Mouse (Mus musculus): ENCODE measurements at regions not wholly inside any gene's neighbourhood (a gene's known extent, or its start where the extent isn't known, plus 50 kb on each side); places are given as distances from the start of the nearest gene placed in this dataset.
"Not testable (repeated sequence)": the region's sequence is repeated elsewhere in the genome, so short reads cannot be mapped to it uniquely, and the experiment has no call there.

GRCm38 (mm10) chr13:52250371-52250770 is 280.7 kb downstream of the Diras2 start:
- in situ Hi-C loops (cut with MboI; ENCODE audit: low pct_unique_long_range_greater_than_20kb) = loop anchor here (5.0 to 10.0 kb wide), 2 partner anchors 284 to 372 kb away; partner anchors contain the start of gene Diras2
- TF ChIP-seq CTCF (IDR thresholded peaks at IDR 0.05) = peak; percentile 53
- ChIA-PET CTCF (interaction anchor here (1.5 kb wide), 1 partner anchor 279 kb away, joined by 3 read pairs; no protein-coding TSS in a partner anchor), POLR2A (no interaction called here)
- no peak for DNase-seq (ENCODE audit: low read depth, low spot score)
- no peak for ATAC-seq
- H3K27me3 ChIP-seq = no peaks in the 10 kb centered on the region

- in situ Hi-C loops (cut with MboI; ENCODE audit: low pct_unique_long_range_greater_than_20kb) = loop anchor here (5.0 to 10.0 kb wide), 2 partner anchors 282 to 370 kb away; partner anchors contain the start of gene Diras2
- no peak for ATAC-seq
- no peak for TF ChIP-seq CTCF (IDR thresholded peaks at IDR 0.05)
- DNase-seq (ENCODE audit: low read depth, low spot score) = no peak
- POLR2A ChIA-PET = no interaction called here
- peaks cover 2% of the 10 kb centered on the region for H3K27me3 ChIP-seq
- CTCF ChIA-PET = interaction anchor here (1.2 to 3.1 kb wide), 4 partner anchors 11 to 377 kb away, joined by 5 to 23 read pairs (median 10); no protein-coding TSS in a partner anchor
Measured at GRCm38 (mm10) chr13:52252303-52252702, 278.8 kb downstream of the Diras2 start.

DNA sequence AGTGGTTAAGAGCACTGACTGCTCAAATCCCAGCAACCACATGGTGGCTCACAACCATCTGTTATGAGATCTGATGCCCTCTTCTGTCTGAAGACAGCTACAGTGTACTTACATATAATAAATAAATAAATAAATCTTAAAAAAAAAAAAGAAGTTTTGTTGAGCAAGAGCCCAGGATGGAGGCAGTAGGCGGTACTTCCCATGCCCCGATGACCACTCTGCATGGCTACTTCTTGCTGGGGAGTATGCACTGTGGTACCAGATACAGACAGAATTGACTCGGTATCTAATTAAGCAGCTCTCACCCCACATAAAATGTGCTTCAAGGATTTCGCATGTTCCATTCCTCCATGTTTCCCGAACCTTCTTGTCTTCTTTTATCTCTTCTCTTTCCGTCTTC is 278.4 kb downstream of the Diras2 start:
- in situ Hi-C loops (cut with MboI; ENCODE audit: low pct_unique_long_range_greater_than_20kb) = loop anchor here (5.0 to 10.0 kb wide), 2 partner anchors 282 to 370 kb away; partner anchors contain the start of gene Diras2
- DNase-seq (ENCODE audit: low read depth, low spot score) = not testable (repeated sequence)

DNA sequence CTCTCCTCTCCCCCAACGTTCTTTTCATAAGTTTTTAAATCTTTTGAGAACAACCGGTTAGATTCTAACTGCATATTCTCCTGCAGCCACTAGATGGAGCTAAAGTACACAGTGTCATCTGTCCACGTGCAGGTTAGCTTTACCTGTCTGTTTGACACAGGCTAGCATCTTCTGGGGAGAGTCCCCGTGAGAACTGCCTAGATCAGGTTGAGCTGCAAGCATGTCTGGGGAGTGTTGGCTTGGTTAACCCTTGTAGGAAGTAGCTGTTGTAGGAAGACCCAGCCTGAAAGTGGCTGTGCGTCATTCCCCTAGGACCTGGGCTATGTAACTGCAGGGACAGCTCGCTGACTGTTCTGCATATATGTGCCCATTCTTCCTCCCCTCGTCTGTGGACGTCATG is 277.9 kb downstream of the Diras2 start:
- TF ChIP-seq CTCF (IDR thresholded peaks at IDR 0.05) = peak; percentile 80
- ChIA-PET CTCF (interaction anchor here (0.7 to 3.1 kb wide), 26 partner anchors 12 to 430 kb away, joined by 3 to 23 read pairs (median 4); partner anchors contain the start of gene Diras2), POLR2A (no interaction called here)
- DNase-seq (ENCODE audit: low read depth, low spot score) (no peak), ATAC-seq (no peak)
- peaks cover 6% of the 10 kb centered on the region for H3K27me3 ChIP-seq
- in situ Hi-C loops (cut with MboI; ENCODE audit: low pct_unique_long_range_greater_than_20kb) = loop anchor here (5.0 to 10.0 kb wide), 2 partner anchors 282 to 369 kb away; partner anchors contain the start of gene Diras2

More for the DNA sequence above, 278.4 kb downstream of the Diras2 start:
- CTCF ChIA-PET = interaction anchor here (0.7 to 3.1 kb wide), 19 partner anchors 11 to 429 kb away, joined by 3 to 23 read pairs (median 5); no protein-coding TSS in a partner anchor
- ATAC-seq, H3K27me3 ChIP-seq, POLR2A ChIA-PET: not testable (repeated sequence)

DNA sequence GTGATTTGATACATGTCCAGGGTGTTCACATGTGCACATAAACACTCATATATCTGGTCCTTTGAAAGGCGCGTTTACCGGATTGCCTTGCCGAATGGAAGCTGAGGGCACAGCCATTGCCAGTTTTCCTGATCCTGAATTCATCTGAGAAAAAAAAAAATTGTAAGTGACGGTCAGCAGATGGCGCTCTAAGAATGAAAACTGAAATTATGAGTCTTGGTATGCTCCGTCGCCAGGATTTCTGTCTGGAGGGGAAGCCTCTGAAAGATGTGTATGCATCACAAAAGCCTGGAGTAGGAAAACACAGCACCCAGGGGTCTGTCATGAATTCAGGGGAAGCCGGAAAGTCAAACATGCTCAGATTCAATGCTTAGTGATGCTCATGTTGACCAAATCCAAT is 276.9 kb downstream of the Diras2 start:
- H3K27me3 ChIP-seq = peaks cover 6% of the 10 kb centered on the region
- peak; percentile 58 for TF ChIP-seq CTCF (IDR thresholded peaks at IDR 0.05)
- DNase-seq (ENCODE audit: low read depth, low spot score) = no peak
- no peak for ATAC-seq
- ChIA-PET CTCF (interaction anchor here (1.0 to 3.1 kb wide), 19 partner anchors 13 to 414 kb away, joined by 3 to 23 read pairs (median 4); partner anchors contain the start of gene Diras2), POLR2A (interaction anchor here (0.6 kb wide), 2 partner anchors 43 to 381 kb away, joined by 3 to 4 read pairs; no protein-coding TSS in a partner anchor)
- in situ Hi-C loops (cut with MboI; ENCODE audit: low pct_unique_long_range_greater_than_20kb) = loop anchor here (5.0 to 10.0 kb wide), 2 partner anchors 281 to 368 kb away; partner anchors contain the start of gene Diras2

DNA sequence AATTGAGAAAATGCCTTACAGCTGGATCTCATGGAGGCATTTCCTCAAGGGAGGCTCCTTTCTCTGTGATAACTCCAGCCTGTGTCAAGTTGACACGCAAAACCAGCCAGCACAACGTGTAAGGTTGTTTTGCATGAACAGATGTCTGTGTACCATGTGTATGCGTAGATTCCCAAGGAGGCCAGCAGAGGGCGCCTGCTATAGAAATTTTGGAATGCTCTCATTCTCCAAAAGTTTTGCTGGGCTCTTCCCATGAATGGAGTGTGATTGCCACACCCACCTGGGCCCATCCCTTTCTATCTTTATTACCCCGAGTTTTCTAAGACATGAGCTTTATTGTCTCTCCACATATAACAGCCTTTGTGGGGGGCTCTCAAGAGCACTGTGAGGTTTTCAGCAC is 275.4 kb downstream of the Diras2 start:
- peaks cover 6% of the 10 kb centered on the region for H3K27me3 ChIP-seq
- peak; percentile 69 for TF ChIP-seq CTCF (IDR thresholded peaks at IDR 0.05)
- ATAC-seq (no peak), DNase-seq (ENCODE audit: low read depth, low spot score) (no peak)
- ChIA-PET POLR2A (no interaction called here), CTCF (interaction anchor here (0.9 to 2.6 kb wide), 5 partner anchors 275 to 372 kb away, joined by 3 to 22 read pairs (median 4); partner anchors contain the start of gene Diras2)
- in situ Hi-C loops (cut with MboI; ENCODE audit: low pct_unique_long_range_greater_than_20kb) = loop anchor here (10.0 kb wide), 1 partner anchor 279 kb away; the partner anchor contains the start of gene Diras2

DNA sequence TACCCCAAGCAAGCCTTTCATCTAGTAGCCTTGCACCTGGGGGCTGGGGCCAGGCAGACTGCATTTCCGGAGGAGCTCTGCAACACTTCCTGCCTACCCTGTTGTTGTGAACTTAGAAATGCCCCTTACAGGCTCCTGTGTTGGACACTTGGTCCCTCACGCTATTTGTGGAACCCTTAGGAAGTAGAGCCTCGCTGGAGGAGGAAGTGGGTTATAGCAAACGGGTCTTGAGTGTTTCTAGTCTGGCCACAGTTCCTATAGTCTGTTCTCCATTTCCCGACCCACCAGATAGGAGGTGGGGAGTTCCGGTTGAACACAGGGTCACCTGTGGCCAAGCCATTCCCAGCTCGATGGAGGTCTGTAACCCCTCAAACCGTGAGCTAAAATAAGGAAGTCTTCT is 272.7 kb downstream of the Diras2 start:
- DNase-seq (ENCODE audit: low read depth, low spot score) (no peak), ATAC-seq (no peak)
- TF ChIP-seq CTCF (IDR thresholded peaks at IDR 0.05) = no peak
- ChIA-PET CTCF (no interaction called here), POLR2A (no interaction called here)
- in situ Hi-C loops (cut with MboI; ENCODE audit: low pct_unique_long_range_greater_than_20kb) = loop anchor here (10.0 kb wide), 1 partner anchor 276 kb away; the partner anchor contains the start of gene Diras2
- H3K27me3 ChIP-seq = peaks cover 13% of the 10 kb centered on the region

DNA sequence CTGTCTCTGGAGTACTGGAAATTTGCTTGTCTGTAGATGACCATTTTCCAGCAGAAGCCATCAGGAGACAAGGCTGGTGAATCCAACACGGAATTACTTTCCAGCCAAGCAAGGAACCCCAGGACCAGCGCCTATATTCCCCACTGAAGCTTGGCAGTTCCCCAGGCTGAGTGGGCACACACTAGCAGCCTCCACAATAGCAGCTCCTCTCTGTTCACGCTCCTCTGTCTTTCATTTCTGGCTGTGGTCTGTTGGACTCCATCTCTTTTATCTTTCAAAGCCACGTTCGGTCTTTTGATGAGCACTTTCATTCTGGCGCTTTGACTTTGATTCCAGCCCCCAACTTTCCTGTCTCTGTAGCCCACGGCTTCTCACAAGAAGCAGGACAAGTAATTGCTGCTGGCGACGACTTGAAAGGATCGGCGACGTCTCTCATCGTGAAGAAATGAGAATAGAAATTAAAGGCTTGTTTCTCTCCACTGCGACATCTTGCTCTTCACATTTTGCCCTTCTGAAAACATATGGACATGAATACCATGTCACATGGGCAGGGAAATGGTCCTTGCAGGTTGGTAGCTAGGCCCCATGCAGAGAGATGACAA is 268.0 kb downstream of the Diras2 start:
- peaks cover 25% of the 10 kb centered on the region for H3K27me3 ChIP-seq
- ChIA-PET POLR2A (no interaction called here), CTCF (no interaction called here)
- TF ChIP-seq CTCF (IDR thresholded peaks at IDR 0.05) = no peak
- ATAC-seq (no peak), DNase-seq (ENCODE audit: low read depth, low spot score) (no peak)
- in situ Hi-C loops (cut with MboI; ENCODE audit: low pct_unique_long_range_greater_than_20kb) = no loop called here

DNA sequence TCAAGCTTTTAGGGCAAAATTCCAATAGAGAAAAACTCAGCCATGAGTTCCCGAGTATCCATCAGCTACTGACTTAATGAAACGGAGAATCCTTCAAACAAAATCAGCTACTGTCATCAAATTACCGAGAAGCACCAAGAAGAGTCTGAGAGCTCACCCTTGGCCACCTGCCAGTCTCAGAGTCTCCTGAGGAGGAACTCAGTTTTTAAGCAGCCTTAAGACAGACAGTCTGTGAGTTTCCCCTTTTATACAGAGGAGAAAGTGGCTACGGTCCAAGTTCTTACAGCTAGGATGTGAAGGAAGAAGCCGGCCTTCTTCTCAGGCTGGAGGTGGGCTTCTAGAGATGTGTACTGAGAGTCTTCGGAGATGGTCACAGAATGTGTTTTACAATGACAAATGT is 262.8 kb downstream of the Diras2 start:
- ChIA-PET POLR2A (no interaction called here), CTCF (interaction anchor here (1.5 kb wide), 1 partner anchor 14 kb away, joined by 3 read pairs; no protein-coding TSS in a partner anchor)
- ATAC-seq (no peak), DNase-seq (ENCODE audit: low read depth, low spot score) (no peak)
- no peak for TF ChIP-seq CTCF (IDR thresholded peaks at IDR 0.05)
- peaks cover 34% of the 10 kb centered on the region for H3K27me3 ChIP-seq
- in situ Hi-C loops (cut with MboI; ENCODE audit: low pct_unique_long_range_greater_than_20kb) = no loop called here

DNA sequence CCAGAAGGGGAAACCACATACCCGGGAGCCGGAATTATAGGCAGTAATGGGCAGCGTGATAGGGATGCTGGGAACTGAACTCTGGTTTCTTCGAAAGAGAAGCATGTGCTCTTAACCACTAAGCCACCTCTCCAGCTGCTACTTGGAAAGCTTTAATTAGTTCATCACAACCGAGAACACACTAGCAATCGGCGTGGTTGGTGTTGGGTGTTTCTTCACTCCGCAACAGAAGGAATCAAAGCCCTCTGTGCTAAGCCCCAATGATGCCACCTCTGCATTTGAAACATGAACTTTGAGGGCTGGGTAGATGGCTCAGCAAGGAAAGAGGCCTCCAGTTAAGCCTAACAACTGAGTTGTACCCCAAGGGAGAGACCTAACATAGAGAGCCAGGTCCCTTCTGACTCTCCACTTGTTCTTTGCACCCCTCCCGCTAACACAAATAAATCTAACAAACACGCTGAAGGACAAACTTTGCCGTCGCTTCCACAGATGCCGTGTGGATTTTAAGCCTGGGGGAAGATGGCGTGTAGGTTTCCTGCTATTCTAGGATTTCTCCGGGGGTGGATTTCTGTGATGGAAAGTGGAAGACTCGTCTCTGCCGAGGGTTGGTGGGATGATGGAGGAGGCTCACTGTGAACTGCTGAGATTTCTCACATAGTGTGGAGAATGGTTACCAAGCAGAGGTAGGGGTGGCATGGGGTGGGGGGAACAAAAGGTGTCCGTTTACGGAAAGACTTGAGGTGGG is 257.4 kb downstream of the Diras2 start:
- POLR2A ChIA-PET = interaction anchor here (0.5 kb wide), 1 partner anchor 1394 kb away, joined by 3 read pairs; no protein-coding TSS in a partner anchor
- in situ Hi-C loops (cut with MboI; ENCODE audit: low pct_unique_long_range_greater_than_20kb) = no loop called here
- CTCF ChIA-PET = no interaction called here
- peaks cover 9% of the 10 kb centered on the region for H3K27me3 ChIP-seq
- ATAC-seq = no peak
- TF ChIP-seq CTCF (IDR thresholded peaks at IDR 0.05) = no peak
- DNase-seq (ENCODE audit: low read depth, low spot score) = no peak

Data from Patski (cell line).